Mouse (Mus musculus): ENCODE measurements at regions not wholly inside any gene's neighbourhood (a gene's known extent, or its start where the extent isn't known, plus 50 kb on each side); places are given as distances from the start of the nearest gene placed in this dataset.

DNA sequence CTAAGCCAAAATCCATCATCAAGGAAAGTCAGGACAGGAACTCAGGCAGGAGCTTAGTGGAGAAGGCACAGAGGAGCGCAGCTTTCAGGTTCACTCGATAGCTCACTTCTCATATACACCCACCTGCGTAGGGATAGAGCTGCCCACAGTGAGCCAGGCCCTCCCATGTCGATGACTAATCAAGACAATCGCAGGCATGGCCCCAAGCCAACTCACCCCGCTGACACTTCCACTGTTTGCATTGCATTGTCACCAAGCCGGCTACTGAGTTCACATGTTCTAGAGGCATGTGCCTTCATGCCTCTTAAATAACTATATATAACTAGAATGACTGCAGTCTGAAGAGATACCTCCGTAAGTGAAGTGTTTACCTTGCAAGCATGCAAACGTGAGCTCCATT is 219.8 kb upstream of the Ppp2r2d start:
- DNase-seq: no peak

- DNase-seq: no peak
These were observed 223.5 kb upstream of the Tcerg1l start for GRCm38 (mm10) chr7:138620896-138621655.

GRCm38 (mm10) chr7:138620080-138620684 is 222.7 kb upstream of the Tcerg1l start:
- no peak for DNase-seq

- no peak for DNase-seq
These were observed 218.9 kb upstream of the Tcerg1l start for GRCm38 (mm10) chr7:138616468-138616867.

GRCm38 (mm10) chr7:138609605-138610004 is 212.1 kb upstream of the Tcerg1l start:
- no peak for DNase-seq

DNA sequence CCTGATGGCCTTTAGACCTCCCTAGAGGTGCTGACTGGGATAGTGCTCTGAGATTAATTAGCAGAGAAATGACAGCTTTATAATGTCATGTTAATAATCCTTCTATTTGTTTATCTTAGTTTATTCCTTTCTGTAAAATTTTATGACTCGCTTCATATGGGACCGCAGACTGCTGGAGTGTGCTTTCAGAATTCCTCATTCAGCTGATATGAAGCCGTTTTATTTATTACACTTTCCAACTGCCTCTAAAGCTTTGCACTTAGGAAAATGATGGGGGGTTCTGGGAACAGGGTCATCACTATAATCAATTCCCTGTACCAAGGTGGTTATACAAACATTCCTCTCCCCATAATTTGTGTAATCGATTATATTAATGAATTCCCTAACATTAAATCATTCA is 211.6 kb upstream of the Tcerg1l start:
- DNase-seq: no peak

- DNase-seq: no peak
These were observed 208.9 kb upstream of the Tcerg1l start for GRCm38 (mm10) chr7:138606363-138606964.

GRCm38 (mm10) chr7:138605923-138606322 is 208.4 kb upstream of the Tcerg1l start:
- DNase-seq: no peak

DNA sequence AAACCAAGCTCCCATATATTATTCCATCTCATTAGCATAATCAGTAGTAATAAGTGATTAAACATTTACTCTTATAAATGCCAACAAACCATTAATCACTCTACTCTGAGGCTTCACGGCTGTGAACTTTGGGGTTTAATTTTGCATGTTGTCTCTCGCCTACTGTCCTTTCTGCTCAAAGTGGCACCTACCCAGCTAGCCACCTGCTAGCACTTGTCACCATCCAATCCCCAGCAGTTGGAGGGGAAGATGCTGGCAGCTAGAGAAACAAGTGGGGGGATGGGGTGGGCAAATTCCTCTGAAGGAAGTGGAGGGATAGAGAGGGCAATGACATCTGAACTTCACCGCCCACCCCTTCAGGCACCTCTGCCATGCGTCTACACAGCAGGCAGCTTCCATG is 204.2 kb upstream of the Tcerg1l start:
- no peak for DNase-seq

- DNase-seq: no peak
These were observed 195.8 kb upstream of the Tcerg1l start for GRCm38 (mm10) chr7:138593344-138593743.

DNA sequence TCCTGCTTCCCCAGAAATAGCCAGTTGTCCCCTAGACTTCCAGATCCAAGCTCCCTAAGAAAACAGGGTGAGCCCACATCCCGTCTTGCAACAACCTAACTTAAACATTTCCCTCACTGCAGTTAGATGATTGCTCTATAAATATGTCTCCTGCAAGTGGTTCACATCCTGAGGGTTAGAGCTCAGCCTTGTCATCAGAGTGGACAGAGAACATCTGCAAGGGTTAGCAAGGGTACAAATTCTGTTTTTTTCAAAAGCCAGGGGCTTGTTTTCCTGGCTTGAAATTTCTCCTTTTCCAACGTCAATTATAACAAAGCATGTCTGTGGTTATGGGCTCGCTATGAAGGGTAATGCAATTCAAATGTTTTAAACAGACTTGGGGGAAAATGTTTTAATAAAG is 169.8 kb upstream of the Tcerg1l start:
- no peak for DNase-seq

DNA sequence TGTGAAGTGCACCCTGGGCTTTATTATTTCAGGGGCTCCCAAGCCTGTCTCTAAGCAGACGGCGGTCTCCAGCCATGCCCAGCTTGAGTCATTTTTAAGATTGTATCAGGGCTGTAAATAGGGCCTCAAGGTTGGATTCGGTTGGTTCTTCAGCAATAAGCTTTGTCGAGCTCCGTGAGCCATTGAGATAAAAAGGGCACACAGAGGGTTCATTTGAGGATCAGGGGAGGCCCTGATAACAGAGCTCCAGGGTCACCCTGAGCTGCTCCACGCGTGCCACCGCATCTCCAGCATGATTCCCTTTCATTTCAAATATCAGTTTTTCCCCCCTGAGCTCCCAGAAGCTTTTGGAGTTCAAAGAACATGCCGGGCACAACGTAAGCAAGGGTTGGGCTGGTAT is 154.1 kb upstream of the Tcerg1l start:
- no peak for DNase-seq

GRCm38 (mm10) chr7:138547881-138548280 is 150.4 kb upstream of the Tcerg1l start:
- DNase-seq: no peak

DNA sequence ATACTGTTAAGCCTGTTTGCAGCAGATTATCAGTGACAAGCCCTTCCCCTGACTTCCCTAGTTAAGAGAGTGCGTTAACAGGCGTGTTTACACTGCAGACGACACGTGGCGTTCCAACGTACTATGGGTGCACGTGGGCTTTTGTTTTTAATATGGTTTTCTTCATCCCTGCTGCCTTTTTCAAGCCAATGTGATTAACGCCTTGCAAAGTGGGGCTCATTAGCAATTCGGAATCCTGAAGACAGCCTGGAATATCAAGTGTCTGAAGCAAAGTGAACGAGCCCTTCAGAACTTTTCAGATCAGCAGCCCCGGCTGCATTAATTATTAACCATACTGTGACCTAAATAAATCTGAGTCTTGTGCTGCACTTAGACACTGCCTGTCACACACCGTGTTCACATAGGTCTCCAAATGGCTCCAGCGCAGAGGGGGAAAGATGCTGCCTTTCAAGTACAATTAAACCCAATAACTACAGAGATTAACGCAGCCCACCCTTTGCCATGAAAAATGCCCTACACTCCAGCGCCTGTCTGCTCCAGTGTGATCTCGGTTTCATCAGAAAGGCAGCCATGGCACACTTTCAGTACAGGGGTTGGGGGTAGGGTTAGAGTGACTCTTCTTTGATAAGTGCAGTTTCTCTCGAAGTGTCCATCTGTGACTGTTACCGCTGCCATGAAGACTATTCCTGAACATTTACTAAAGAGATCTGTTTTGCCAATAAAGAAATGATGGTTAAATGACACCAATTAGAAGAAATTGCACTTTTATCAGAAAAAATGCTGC is 140.7 kb upstream of the Tcerg1l start:
- no peak for DNase-seq

DNA sequence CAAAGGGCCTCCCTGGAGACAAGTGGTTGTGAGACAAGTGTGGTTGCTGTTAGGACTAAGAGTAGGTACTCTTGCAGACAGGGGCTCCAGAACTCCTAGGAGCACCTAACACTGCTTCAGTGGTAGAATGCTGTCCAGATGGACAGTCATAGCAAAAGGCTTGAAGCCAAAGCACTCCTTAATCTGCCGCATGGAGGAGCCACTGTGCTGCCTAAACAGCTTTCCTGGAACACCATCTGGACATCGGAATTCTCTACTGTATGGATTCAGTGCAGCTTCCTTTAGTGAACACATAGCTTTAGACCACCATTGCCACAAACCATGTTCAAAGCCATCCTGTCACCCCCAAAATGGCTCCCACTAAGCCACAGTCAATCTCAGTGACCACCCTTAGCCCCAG is 128.6 kb upstream of the Tcerg1l start:
- no peak for DNase-seq

GRCm38 (mm10) chr7:138524936-138525335 is 127.4 kb upstream of the Tcerg1l start:
- DNase-seq: no peak

DNA sequence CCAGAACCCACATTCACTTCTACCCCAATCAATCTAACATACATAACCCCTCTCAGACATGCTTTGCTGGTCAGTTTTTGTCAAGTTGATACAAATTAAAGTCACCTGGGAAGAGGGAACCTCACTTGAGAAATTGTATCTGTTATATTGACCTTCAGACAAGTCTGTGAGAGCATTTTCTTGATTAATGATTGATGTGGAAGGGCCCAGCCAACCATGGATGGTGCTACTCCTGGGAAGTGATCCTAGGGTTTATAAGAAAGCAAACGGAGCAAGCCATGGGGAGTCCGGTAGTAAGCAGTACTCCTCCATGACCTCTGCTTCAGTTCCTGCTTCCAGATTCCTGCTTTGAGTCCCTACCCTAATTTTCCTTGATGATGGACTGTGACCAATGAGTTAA is 116.6 kb upstream of the Tcerg1l start:
- no peak for DNase-seq

- DNase-seq: no peak
These were observed 107.7 kb upstream of the Tcerg1l start for GRCm38 (mm10) chr7:138505205-138505604.

GRCm38 (mm10) chr7:138503986-138504385 is 106.5 kb upstream of the Tcerg1l start:
- DNase-seq: no peak

DNA sequence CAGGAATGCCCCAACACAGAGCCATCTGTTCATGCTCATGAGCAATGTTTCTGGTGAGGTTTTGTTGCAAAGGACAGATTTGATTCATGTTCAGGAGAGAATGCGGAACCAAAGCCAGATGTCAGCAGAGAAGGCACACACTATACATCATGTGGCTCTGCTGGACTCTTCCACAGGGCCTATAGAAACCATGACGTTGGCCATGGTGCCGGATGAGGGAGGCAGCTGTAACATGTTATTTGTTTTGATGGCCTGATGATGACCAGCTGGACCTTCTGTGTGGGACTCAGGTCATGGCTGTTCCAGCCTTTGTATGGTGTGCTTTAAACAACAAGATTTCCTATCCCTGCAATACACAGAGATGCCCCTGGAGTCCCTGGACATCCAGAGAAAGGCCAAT is 105.5 kb upstream of the Tcerg1l start:
- DNase-seq: no peak

DNA sequence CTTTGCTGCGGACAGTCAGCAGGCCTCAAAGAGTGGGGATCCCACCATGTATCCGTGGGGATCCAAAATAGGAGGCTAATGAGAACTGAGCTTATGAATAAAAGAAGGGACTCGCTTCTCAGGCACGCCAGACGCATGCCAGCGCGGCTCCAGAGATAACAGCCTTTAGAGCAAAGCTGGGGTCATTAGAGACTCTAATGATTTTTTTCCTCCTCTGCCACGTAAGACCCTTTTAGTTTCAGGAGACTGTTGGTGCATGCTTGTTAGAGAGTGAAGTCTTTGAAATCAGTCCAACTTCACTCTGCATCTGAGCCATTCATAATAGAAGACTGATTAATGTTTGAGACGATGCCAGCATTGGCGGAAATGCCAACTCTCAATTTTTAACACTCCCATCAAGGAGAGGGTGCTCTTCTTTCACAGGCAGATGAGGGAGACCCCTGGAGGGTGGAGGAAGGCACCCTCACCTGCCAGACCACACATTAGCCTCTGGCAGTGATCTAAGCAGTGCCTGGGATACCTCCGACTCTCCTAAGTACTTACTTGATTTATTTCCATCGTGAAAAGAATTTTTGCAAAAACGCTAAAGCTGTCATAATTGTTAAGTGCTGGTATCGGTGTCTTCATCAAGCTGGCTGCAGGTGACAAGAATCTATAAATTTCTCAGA is 104.0 kb upstream of the Tcerg1l start:
- DNase-seq: no peak

DNA sequence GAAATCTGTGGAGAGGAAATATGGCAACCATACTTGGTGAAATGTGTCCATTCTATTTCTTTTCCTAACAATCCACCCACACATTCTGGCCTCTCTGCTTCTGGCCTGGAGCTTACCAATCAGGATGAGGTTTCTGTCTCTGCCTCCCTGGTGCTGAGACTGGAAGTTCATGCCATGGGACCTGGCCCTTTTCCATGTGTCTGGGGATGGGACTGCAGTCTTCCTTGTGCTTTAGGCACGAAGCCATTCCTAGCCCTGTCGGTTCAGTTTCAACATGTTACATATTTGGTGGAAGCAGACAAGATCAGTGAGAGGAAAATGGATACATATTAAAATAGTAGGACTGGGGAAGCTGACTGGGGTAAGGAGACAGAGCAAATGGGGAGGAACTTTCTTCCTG is 100.2 kb upstream of the Tcerg1l start:
- no peak for DNase-seq

DNA sequence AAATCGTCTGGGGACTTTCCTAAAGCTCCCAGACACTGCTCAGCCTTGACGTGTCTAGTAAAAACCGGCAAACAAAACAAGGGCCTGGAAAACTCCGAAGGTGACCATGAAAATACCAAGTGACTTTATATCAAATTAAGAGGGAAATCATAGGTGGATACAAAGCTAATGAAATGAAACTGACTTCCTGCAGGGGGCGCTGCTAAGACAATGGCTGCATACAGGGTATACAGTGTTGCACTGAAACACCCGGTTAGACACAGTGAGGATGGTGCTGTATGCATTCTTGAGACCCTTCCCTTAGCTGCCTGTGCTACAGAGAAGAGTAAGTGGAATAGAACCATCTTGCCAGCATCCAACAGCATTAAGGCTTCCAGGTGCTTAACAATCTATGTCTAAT is 99.7 kb upstream of the Tcerg1l start:
- peak; percentile 18 for DNase-seq
